Mouse (Mus musculus): ENCODE data around the gene Olfr516.
A peak's percentile ranks its signal among the peaks of the same experiment; 100 is the strongest.

Gene Olfr516

DNA sequence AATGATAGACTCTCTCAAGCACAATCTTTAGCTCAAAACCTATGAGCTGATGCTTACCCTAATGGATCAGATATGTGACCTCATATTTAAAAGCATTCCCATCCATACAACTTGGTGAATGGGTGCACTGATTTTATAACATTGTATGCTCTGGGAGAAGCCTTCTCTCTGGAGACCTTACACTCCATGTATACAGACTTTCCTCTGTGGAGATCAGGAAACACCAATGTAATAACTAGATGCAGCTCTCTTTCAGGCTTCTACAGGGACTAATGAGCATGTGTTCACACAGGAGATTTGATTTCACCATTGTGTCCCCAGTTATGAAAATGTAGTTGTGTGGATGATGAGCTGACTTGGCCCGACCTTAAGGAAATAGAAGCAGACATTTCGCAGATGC lies at the start of gene Olfr516:
Gene Olfr516 (minus strand): TSS at position 101 of the 400 bp plus-strand sequence.
- DNase-seq (ENCODE audit: low spot score) = no peak

DNA sequence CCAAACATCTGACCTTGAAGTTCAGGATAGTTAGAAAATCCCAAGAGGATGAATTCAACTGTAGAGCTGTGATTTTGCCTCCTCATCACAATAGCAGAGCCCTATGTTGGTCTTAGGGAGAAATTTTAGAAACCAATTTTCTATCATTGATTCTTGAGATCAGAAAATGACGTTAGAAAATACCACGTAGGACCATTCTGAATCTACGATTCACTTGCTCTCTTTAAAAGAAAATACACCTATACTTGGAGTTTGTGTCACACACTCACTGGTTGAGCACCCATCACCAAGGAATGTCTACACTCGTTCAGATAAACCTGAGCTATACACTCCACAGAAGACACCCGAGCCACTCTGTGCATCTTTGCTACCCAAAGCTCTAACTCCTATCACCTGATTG lies 44.0 kb upstream of the Olfr516 start, which contains the start of gene Olfr519:
Gene Olfr519 (minus strand): TSS at position 101 of the 400 bp plus-strand sequence.
- DNase-seq (ENCODE audit: low spot score) = no peak

DNA sequence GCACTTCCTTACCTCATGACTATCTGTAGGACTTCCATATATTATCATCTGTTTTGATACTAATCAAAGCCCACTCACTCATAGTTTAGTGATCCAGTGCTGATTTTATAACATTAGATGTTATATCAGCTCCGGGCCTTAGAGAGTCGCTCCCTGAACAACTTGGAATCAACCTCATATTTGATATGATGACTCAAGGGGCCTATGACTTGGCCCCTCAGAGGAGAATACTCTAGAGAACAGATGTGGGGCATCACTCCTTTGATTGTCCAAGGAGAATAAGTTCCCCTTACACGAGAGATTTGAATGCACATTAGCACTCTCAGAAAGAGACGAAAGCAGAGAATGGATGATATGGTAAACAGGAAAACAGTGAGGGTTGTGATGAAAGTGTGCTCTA lies 34.6 kb upstream of the Olfr516 start, which contains the start of gene Olfr518:
Gene Olfr518 (minus strand): TSS at position 101 of the 400 bp plus-strand sequence.
- DNase-seq (ENCODE audit: low spot score) = no peak

DNA sequence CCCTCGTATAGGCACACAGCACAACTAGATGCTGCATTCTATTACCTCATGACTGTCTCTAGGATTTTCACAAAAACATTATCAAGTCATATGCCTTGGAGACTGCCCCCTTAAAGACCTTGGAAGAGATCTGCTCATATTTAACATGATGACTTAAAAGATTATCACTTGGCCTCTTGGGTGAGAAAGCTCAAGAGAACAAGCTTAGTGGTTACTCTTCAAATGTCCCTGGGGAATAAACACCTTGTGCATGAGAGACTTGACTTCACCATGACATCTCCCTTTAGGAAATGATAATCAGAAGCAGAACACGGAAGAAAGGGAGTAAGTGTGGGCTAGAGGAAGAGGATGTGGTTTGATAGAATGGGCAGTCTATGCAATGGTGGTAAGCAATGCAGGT lies 21.9 kb upstream of the Olfr516 start, which contains the start of gene Olfr517:
Gene Olfr517 (minus strand): TSS at position 101 of the 400 bp plus-strand sequence.
- DNase-seq (ENCODE audit: low spot score) = no peak

DNA sequence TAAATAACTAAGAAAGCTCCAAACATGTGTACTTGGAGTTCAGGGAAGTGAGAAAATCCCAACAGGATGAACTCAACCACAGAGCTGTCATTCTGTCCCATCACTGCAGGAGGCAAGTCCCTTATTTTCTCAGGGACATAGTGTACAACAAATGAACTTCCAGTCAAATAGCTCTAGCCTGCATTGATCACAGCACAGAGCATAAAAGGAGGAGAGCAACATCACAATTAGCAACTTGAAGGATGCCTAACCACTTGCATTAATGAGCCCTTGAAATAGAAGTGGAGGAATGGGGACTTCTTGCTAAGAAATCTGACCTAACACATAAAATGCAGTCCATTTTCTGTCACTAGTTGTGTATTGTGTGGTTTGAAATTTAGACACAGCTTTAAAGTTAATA lies 24.4 kb downstream of the Olfr516 start, which contains the start of gene Olfr514:
Gene Olfr514 (minus strand): TSS at position 101 of the 400 bp plus-strand sequence.
- no peak for DNase-seq (ENCODE audit: low spot score)

DNA sequence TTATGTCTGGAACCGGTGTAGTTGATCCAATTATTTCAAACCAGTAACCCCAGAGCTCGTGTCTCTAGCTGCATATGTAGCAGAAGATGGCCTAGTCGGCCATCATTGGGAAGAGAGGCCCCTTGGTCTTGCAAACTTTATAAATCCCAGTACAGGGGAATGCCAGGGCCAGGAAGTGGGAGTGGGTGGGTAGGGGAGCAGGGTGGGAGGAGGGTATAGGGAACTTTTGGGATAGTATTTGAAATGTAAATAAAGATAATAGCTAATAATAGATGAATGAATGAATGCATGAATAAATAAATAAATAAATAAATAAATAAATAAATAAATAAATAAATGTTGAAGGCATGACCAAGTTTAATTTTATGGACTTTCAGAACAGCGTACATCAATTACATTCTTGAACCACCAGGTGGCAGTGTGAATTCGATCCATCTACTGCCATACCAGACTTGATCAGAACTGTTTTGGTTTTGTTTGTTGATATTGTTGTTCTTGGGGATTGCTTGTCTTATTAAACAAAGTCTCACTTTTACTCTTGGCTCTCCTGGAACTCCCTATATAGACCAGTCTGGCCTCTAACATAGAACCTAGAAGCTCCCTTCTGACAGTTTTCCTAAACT lies 35.6 kb downstream of the Olfr516 start:
- peak; percentile 71 for DNase-seq (ENCODE audit: low spot score)

DNA sequence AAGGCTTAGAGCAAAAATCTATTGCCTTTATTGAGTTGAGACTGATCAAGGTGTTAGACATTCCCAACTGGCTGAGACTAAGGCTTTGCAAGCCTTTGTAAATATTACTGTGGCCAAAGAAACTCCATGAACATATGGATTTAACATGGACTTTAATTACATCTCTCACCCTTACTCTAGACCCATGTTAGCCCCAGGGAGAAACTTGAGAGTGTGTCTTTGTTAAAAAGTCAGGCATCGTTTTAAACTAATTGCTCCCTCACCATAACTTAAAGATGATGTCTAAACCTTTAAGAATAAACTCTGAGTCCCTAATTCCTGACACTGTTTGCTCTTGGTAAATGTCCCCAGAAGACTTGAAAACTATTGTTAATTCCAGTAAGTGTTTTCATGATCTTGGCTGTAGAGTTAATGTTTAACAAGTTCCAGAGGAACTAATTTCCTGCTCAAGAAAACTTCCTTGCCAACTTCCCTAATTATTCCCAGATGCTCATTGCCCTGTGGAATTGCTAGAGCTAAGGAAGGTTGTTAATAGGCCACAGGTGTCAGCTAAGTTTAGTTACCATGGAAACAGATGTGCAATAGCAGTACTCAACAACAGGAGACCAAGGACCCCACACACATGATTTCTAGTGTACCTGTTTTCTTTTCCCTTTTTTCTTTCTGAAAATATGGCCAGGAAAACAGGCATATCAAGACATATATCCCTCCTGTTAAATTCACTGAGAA lies 53.0 kb downstream of the Olfr516 start:
- no peak for DNase-seq (ENCODE audit: low spot score)
